Mouse (Mus musculus) effector memory CD4-positive, alpha-beta T cell, adult 5 months (primary cell): ENCODE results near the gene Ranbp1. TPM values are rescaled to one million over a fixed set of nuclear protein-coding genes. Genes with fewer than 3 reads are reported as not detected.

Experiments used
- polyA plus RNA-seq: library from polyadenylated mRNA; unstranded; fragments of 100-300 nt; shearing (Covaris generic); gene quantifications from one replicate; pipeline ENCODE4 v1.2.1, GENCODE M21; 2017

Ranbp1 gene
- 159 TPM for polyA plus RNA-seq

DNA sequence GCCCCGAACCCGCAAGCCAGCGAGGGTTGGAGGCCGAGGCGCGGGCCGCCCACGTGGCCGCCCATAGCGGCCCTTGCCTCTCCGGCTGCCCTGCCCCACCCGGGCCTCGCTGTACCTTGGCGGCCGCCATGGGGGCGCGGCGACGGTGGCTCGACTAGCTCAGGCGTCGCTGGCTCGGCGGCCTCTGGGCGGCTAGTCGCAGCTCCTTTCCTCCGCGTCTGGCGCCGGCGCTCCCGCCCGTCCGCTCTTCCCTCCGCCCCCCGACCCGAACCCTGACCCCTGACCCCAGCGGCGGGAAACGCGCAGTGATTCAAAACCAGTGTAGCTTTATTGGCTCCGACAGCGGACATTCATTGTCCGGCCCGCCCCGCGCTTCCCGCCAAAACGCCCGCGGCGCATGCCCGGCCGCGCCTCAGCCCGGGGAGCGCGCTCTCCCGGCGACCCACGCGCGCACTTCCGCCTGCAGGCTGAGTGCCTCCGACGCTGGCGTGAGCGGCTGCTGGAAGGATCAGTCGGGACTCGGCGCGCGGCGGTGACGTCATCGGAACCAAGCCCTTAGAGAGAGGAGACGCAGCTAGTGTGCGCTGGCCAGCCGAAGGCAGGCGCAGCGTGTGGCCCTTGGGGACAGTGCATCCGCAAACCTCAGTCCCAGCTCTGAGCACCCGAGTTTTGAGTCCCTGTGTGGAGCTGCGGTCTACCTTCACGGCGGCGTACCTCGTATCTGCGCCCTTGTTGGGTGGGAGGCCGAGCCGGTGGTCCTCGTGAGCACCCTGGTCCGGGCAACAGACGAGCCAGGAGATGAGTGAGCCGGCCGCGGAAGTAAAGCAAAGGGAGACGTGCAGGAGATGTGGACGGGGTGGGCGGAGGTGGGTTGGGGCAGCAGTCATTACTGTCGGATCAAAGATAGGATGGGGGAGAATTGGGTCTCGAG, at the start of gene Ranbp1, which contains the start of gene Trmt2a:
Gene Ranbp1 (minus strand): TSS at position 300 of the 931 bp plus-strand sequence.
Gene Trmt2a (plus strand): TSS at position 247 of the 931 bp plus-strand sequence.

GRCm38 (mm10) chr16:18289067-18289588, 40.6 kb upstream of the Ranbp1 start, which contains the start of gene Dgcr8:
Gene Dgcr8, minus strand, starts transcription at chr16:18289246.

GRCm38 (mm10) chr16:18258221-18258620, 9.7 kb upstream of the Ranbp1 start, which contains the start of gene Gm49776:
Gene Gm49776, minus strand, starts transcription at chr16:18258321.

DNA sequence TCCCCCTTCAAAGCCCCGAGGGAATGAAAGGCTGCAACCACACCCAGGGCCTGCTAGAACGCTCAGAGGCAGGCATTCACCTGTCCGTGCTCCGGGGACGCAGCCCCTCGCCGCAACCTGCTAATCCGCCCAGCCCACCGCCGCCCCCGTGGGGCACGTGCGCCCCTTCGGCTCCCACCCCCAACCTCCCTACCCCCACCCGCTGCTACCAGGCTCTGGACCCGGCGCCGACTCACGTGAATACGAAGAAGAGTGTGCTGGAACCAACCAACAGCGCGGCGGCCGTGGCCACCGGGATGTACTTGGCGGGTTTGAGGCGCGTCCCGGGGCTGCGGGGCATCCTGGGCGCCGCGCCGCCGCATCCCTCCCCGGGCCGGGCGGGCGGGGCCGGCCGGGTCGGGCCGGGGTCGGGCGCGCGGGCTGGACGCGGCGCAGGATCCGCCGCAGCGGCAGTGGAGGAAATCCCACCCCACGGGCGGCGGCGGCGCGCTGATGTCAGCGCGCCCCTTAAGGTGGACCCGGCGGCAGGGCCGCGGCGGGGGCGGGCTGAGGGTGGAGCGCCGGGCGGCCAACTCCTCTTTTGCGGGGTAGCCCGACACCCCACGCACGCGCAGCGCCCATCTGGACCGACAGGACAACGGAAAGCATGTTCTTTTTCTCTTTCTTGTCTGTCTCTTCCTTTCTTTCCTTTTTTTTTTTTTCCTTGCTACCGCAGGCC, 13.7 kb downstream of the Ranbp1 start, which contains the start of gene Zdhhc8:
Gene Zdhhc8 (minus strand): TSS at position 466 of the 718 bp plus-strand sequence.

DNA sequence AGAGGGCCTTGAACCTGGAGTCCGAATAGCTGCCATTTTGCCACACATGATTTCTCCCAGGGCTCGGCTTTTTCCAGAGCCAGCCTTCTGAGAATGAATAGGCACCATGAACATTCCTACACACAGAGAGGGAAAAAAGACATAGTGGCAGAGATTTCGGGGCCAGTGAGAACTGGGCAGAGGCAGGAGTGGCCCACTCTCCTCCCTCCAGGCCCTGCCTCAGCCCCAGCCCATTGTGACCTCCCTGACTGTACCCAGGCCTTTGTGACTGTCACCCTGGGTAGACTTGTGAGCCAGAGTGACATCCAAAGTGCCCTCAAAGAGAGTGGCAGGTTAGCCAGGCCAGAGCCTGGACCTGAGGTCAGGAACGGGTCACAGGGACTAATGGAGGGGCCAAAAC, 31.0 kb downstream of the Ranbp1 start, which contains the start of gene Ccdc188:
Gene Ccdc188 (plus strand): TSS at position 301 of the 400 bp plus-strand sequence.

Other genes starting within 250 kb of the Ranbp1 start
- gene Dgcr6, start 195.9 kb downstream of the Ranbp1 start, polyA plus RNA-seq, result 8.4 TPM
- gene Prodh, start 158.5 kb downstream of the Ranbp1 start, polyA plus RNA-seq, result 0.40 TPM
- gene Rtn4r, start 121.1 kb downstream of the Ranbp1 start, polyA plus RNA-seq, result not detected
- not detected for gene Ccdc188, start 30.9 kb downstream of the Ranbp1 start, polyA plus RNA-seq
- 8.7 TPM for gene Zdhhc8, start 13.6 kb downstream of the Ranbp1 start, polyA plus RNA-seq
- gene Trmt2a, start 53 bp downstream of the Ranbp1 start, polyA plus RNA-seq, result 94.7 TPM
- not detected for gene Gm49776, start 9.6 kb upstream of the Ranbp1 start, polyA plus RNA-seq
- gene Dgcr8, start 40.5 kb upstream of the Ranbp1 start, polyA plus RNA-seq, result 11.0 TPM
- 29.3 TPM for gene Tango2, start 99.4 kb upstream of the Ranbp1 start, polyA plus RNA-seq
- gene Arvcf, start 99.5 kb upstream of the Ranbp1 start, polyA plus RNA-seq, result 1.4 TPM
- gene Txnrd2, start 177.7 kb upstream of the Ranbp1 start, polyA plus RNA-seq, result 24.8 TPM
- 19.1 TPM for gene Comt, start 178.1 kb upstream of the Ranbp1 start, polyA plus RNA-seq
- gene Gnb1l, start 250.0 kb upstream of the Ranbp1 start, polyA plus RNA-seq, result 6.7 TPM